Mouse (Mus musculus) kidney, postnatal 0 days (tissue): ENCODE measurements around the gene Cwc25. TPM values are rescaled to one million over a fixed set of nuclear protein-coding genes. Genes with fewer than 3 reads are reported as not detected.
A peak's percentile ranks its signal among the peaks of the same experiment; 100 is the strongest.
"Not testable (repeated sequence)": the region's sequence is repeated elsewhere in the genome, so short reads cannot be mapped to it uniquely, and the experiment has no call there.

Experiments used
- ATAC-seq: fragments of 200-750 bp; cut with Nextera tagmentation; replicated peaks from 2 replicates; pipeline ENCODE4 v1.8.0; 2017; ENCODE audit warnings: low read depth, moderate number of reproducible peaks, moderate TSS enrichment, moderate library complexity; ENCODE audit not compliant: low FRiP score
- DNase-seq: peaks from one replicate; pipeline ENCODE4 v3.0.0-alpha.2; 2016; ENCODE audit warnings: low spot score
- H3K27ac ChIP-seq: fragments of 300-500 bp; sonication (generic); 2 replicates; pipeline ENCODE4 v1.5.1; 2014; ENCODE audit warnings: mild to moderate bottlenecking
- H3K27me3 ChIP-seq: fragments of 300-500 bp; sonication (generic); 2 replicates; pipeline ENCODE4 v1.6.1; 2014; ENCODE audit warnings: low read length, mixed read lengths; ENCODE audit not compliant: insufficient read depth
- H3K36me3 ChIP-seq: fragments of 300-500 bp; sonication (generic); 2 replicates; pipeline ENCODE4 v1.6.1; 2014; ENCODE audit warnings: low read length, mixed read lengths; ENCODE audit not compliant: insufficient read depth
- H3K4me1 ChIP-seq: fragments of 300-500 bp; sonication (generic); replicated peaks from 2 replicates; pipeline ENCODE4 v1.6.1; 2014; ENCODE audit warnings: antibody characterized with exemption, low read length, mixed read lengths; ENCODE audit not compliant: insufficient read depth
- H3K4me2 ChIP-seq: fragments of 300-500 bp; sonication (generic); 2 replicates; pipeline ENCODE4 v1.6.1; 2014; ENCODE audit warnings: mild to moderate bottlenecking, low read length, moderate library complexity, mixed read lengths
- H3K4me3 ChIP-seq: fragments of 300-500 bp; sonication (generic); replicated peaks from 2 replicates; pipeline ENCODE4 v1.5.1; 2014; ENCODE audit warnings: low read depth, low read length
- H3K9ac ChIP-seq: fragments of 300-500 bp; sonication (generic); 2 replicates; pipeline ENCODE4 v1.6.1; 2014; ENCODE audit warnings: low read depth, low read length
- H3K9me3 ChIP-seq: fragments of 300-500 bp; sonication (generic); replicated peaks from 2 replicates; pipeline ENCODE4 v1.6.1; 2016; ENCODE audit warnings: low read length, inconsistent platforms, mixed read lengths
- CTCF ChIP-seq: IDR thresholded peaks from 2 replicates; pipeline ENCODE4 v1.5.1; 2016; ENCODE audit warnings: antibody characterized with exemption, low read depth, mild to moderate bottlenecking, moderate library complexity
- WGBS: fragments of 180-500 bp; shearing (Covaris S2); extraction: QIAGEN DNeasy Blood & Tissue Kit; methylation state at CpG from one replicate; pipeline ENCODE4 v1.1.7; 2014; 5-methylcytosine and 5-hydroxymethylcytosine counted together
- polyA plus RNA-seq: library from polyadenylated mRNA; unstranded; fragments of >200 nt; fragmentation: Nextera tagmentation; extraction: Ambion mirVana; gene quantifications from 2 replicates; pipeline ENCODE4 v1.2.1, GENCODE M21; 2015

Gene Cwc25
- polyA plus RNA-seq, 1 experiment from 2014 or later: 13.9 TPM

DNA sequence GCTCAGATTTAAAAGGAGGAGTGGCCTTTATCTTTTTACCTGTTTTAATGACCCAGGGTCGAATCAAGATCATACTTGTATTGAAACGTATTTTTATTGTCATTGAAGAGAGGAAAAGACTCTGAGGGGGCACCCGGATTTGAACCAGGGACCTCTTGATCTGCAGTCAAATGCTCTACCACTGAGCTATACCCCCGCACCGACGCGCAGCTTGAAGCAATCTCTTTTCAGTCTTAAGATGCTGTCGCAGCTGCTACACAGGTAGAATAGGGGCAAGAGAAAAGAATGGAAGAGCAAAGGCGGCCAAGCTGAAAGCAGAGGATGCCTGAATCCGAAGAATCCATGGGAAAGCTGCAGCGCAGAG lies 32.4 kb upstream of the Cwc25 start, which contains the start of gene Lasp1:
TSS of gene Lasp1 (plus strand) at position 219 of the 364 bp plus-strand sequence.
- DNase-seq (peak; percentile 81), ATAC-seq (peak; percentile 59)
- peak within 1 kb of the TSS; percentile 93 for H3K27ac ChIP-seq
- H3K9me3 ChIP-seq: no peaks in the 10 kb centered on the region
- H3K4me3 ChIP-seq: peak within 1 kb of the TSS; percentile 84
- H3K4me1 ChIP-seq: peaks cover 16% of the 10 kb centered on the region; the same call in 1 of the 2 replicates
- H3K36me3 ChIP-seq: no peaks in the 10 kb centered on the region
- peak within 1 kb of the TSS; percentile 81 for H3K4me2 ChIP-seq
- H3K27me3 ChIP-seq: no peaks in the 10 kb centered on the region
- H3K9ac ChIP-seq: peak within 1 kb of the TSS; percentile 82
- no peak for TF ChIP-seq CTCF
- WGBS: 1% methylated on average over 11 of the region's 11 CpGs

- no peaks in the 10 kb centered on the region for H3K27me3 ChIP-seq
- ATAC-seq: no peak
- TF ChIP-seq CTCF: no peak
- DNase-seq: no peak
- no peak overlapping the region for H3K27ac ChIP-seq
- WGBS: 34% methylated on average over 8 of the region's 8 CpGs
- no peak overlapping the region for H3K4me3 ChIP-seq
- no peaks in the 10 kb centered on the region for H3K36me3 ChIP-seq
- H3K4me1 ChIP-seq: peaks cover 14% of the 10 kb centered on the region; the same call in 1 of the 2 replicates
- H3K9me3 ChIP-seq: no peaks in the 10 kb centered on the region
- H3K9ac ChIP-seq: no peak overlapping the region
- H3K4me2 ChIP-seq: peak overlapping the region; percentile 19; the same call in 1 of the 2 replicates
Measured at GRCm38 (mm10) chr11:97798083-97798435, 31.7 kb upstream of the Cwc25 start.

DNA sequence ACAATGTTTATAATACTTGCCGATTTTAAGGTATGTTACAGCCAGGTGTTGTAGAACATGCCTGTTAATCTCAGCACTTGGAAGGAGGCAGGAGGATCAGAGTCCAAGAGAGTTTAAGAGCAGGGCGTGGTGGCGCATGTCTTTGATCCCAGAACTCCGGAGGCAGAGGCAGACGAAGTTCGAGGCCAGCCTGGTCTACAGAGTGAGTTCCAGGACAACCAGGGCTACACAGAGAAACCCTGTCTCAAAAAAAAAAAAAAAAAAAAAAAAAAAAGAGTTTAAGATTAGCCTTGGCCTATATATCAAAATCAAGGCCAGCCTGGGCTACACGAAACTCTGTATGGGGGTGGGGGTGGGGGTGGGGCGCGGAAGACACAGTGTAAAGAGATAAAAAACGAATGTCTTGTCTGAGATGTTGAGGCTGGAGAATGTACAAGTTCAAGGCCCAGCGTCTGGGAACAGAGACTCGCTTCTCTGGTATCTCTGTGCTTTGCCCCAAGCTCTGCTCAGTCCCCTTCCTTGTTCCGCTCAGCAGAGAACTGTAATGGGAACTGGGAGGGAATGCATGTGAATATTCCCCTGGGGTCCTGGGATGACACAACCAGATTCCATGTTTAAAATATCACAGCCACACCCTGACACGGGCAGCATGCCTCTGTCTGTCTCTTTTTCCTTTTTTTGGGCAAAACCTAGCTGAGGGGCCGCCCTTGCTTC lies 31.2 kb upstream of the Cwc25 start:
- H3K36me3 ChIP-seq: no peaks in the 10 kb centered on the region
- no peak overlapping the region for H3K4me3 ChIP-seq
- H3K9ac ChIP-seq: no peak overlapping the region
- H3K4me2 ChIP-seq: 0 out of 2 replicates have a peak overlapping the region, but pooled peaks have one; percentile 19
- no peaks in the 10 kb centered on the region for H3K9me3 ChIP-seq
- no peak for TF ChIP-seq CTCF
- H3K27me3 ChIP-seq: no peaks in the 10 kb centered on the region
- 70% methylated on average over 15 of the region's 15 CpGs for WGBS
- no peak for ATAC-seq
- no peak for DNase-seq
- peaks cover 14% of the 10 kb centered on the region; the same call in 1 of the 2 replicates for H3K4me1 ChIP-seq
- H3K27ac ChIP-seq: no peak overlapping the region

- WGBS: 5% methylated on average over 6 of the region's 6 CpGs
- H3K9me3 ChIP-seq: no peaks in the 10 kb centered on the region
- 0 out of 2 replicates have a peak, but pooled peaks cover 8% of the 10 kb centered on the region for H3K4me1 ChIP-seq
- DNase-seq (peak; percentile 69), ATAC-seq (no peak)
- TF ChIP-seq CTCF: peak; percentile 62
- H3K4me3 ChIP-seq: no peak overlapping the region
- H3K9ac ChIP-seq: no peak overlapping the region
- no peak overlapping the region for H3K4me2 ChIP-seq
- no peaks in the 10 kb centered on the region for H3K27me3 ChIP-seq
- H3K36me3 ChIP-seq: no peaks in the 10 kb centered on the region
- H3K27ac ChIP-seq: no peak overlapping the region
Measured at GRCm38 (mm10) chr11:97796910-97797309, 30.6 kb upstream of the Cwc25 start.

DNA sequence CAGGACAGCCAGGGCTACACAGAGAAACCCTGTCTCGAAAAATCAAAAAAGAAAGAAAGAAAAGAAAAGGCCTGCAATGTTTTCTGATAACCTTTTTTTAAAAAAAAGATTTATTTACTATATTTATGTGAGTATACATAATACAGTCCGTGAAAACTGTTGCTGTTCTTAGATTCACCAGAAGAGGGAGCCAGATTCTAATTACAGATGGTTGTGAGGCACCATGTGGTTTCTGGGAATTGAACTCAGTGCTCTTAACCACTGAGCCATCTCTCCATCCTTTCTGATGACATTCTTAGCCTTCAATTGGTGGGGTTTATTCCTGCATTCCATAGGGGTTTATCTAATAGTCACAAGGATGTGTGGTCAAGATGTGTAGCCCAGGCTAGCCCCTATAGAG lies 26.8 kb upstream of the Cwc25 start:
- Histone ChIP-seq H3K4me1 (no peaks in the 10 kb centered on the region), H3K4me3 (no peak overlapping the region), H3K9me3 (no peaks in the 10 kb centered on the region), H3K4me2 (no peak overlapping the region), H3K27me3 (no peaks in the 10 kb centered on the region), H3K27ac (no peak overlapping the region), H3K36me3 (no peaks in the 10 kb centered on the region), H3K9ac (no peak overlapping the region)
- DNase-seq: no peak
- 0 out of 2 replicates have a peak, but pooled peaks have one; percentile 13 for ATAC-seq
- WGBS: 6% methylated on average over 2 of the region's 2 CpGs
- peak; percentile 79 for TF ChIP-seq CTCF

DNA sequence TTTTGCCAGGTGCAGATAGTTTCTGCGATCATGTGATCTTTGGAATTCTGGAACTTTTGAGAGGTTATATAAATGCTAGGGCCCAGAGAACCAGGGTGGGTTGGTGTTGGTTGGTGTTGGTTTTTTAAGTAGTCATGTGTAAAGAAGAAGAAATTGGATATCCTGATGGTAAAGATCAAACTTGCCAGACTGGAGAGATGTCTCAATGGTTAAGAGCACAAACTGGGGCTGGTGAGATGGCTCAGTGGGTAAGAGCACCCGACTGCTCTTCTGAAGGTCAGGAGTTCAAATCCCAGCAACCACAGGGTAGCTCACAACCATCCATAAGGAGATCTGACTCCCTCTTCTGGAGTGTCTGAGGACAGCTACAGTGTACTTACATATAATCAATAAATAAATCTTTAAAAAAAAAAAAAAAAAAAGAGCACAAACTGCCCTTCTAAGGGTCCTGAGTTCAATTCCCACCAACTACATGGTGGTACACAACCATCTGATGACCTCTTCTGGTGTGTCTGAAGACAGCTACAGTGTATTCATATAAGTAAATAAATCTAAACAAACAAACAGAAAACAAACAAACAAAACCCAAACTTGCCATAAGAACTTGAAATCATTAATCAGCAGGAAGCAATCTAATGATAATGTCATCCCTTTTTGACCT lies 24.6 kb upstream of the Cwc25 start:
- H3K4me3 ChIP-seq, H3K9me3 ChIP-seq, H3K27me3 ChIP-seq, H3K27ac ChIP-seq, H3K4me1 ChIP-seq, H3K4me2 ChIP-seq, H3K9ac ChIP-seq, ATAC-seq, H3K36me3 ChIP-seq, DNase-seq: not testable (repeated sequence)
- 76% methylated on average over 2 of the region's 2 CpGs for WGBS
